Mouse (Mus musculus) central nervous system, embryonic 14 days (tissue): ENCODE measurements around the gene Cytip. TPM values are rescaled to one million over a fixed set of nuclear protein-coding genes. Genes with fewer than 3 reads are reported as not detected.

ENCODE experiments used
- polyA plus RNA-seq: library from polyadenylated mRNA; depleted of rRNA; stranded (reverse); fragments of >200 nt; gene quantifications from 2 replicates; pipeline ENCODE4 v1.2.3, GENCODE M21; 2012; rRNA removed

The Cytip gene
- polyA plus RNA-seq, result 0.33 and 0.79 TPM in 2 replicates

DNA sequence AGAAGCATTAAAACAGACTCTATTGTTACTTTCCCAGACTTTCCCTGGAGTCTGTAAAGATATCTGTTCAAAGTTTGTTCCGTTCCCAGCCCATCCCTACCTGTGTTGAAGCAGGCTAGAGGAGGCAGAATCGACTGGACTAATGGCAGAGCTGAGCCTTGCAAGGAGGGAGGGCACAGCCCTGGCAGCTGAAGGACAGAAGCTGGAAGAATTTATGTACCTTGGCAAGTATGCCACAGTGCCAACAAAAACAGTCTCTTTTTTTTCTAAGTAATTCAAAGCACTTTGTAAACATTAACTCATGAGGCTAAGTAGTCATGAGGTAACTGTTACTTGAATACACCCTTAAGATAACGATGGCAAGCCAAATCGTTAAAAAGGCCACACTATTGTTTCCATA lies at the start of gene Cytip:
Cytip (minus strand) TSS at position 187 of the 400 bp plus-strand sequence.

Other genes starting within 250 kb of the Cytip start
- 0.11 and 0.49 TPM in 2 replicates for gene Galnt5, start 197.6 kb downstream of the Cytip start, polyA plus RNA-seq
- gene Ermn, start 142.7 kb downstream of the Cytip start, polyA plus RNA-seq, result 0.45 and 0.92 TPM in 2 replicates
- 0.13 and 0.50 TPM in 2 replicates for gene Acvr1c, start 162.4 kb upstream of the Cytip start, polyA plus RNA-seq